Mouse (Mus musculus) CH12.LX (cell line): ENCODE measurements around the gene Spata21. TPM values are rescaled to one million over a fixed set of nuclear protein-coding genes. Genes with fewer than 3 reads are reported as not detected.

Source experiments
- DNase-seq: peaks from one replicate; pipeline ENCODE4 v3.0.0-alpha.2; 2013; ENCODE audit errors: extremely low read depth
- H3K27ac ChIP-seq: 2 replicates; pipeline ENCODE4 v1.5.1; 2012; ENCODE audit warnings: low read depth, mild to moderate bottlenecking, control low read depth, moderate library complexity; ENCODE audit not compliant: insufficient read depth
- H3K27me3 ChIP-seq: replicated peaks from 2 replicates; pipeline ENCODE3; 2012; ENCODE audit warnings: inconsistent platforms
- H3K36me3 ChIP-seq, 2 experiments: replicated peaks in 1 of 2; 2 replicates each; pipeline versions ENCODE3 to v1.6.1; 2012; ENCODE audit warnings: inconsistent platforms in 1 of 2, low read length in 1 of 2, mild to moderate bottlenecking in 1 of 2, mixed read lengths in 1 of 2, moderate library complexity in 1 of 2; ENCODE audit not compliant: control insufficient read depth in 1 of 2, insufficient read depth in 1 of 2
- H3K4me1 ChIP-seq, 2 experiments: 2 replicates each; pipeline ENCODE4 v1.6.1; 2012; ENCODE audit warnings: inconsistent platforms in 1 of 2, moderate library complexity in 1 of 2; ENCODE audit not compliant: insufficient read depth in 2 of 2, control insufficient read depth in 1 of 2
- H3K4me2 ChIP-seq: 2 replicates; pipeline ENCODE4 v1.6.1; 2012; ENCODE audit warnings: low read depth, mild to moderate bottlenecking, control low read depth; ENCODE audit not compliant: poor library complexity, insufficient read depth, severe bottlenecking
- H3K4me3 ChIP-seq, 3 experiments: fragments of 150-350 bp in 1 of 3; sonication (generic) in 1 of 3; replicated peaks in 1 of 3; 2 replicates each; pipeline versions ENCODE3 to v1.5.1; 2011 to 2012; ENCODE audit warnings: low read depth in 2 of 3, low read length in 2 of 3, mild to moderate bottlenecking in 2 of 3, moderate library complexity in 2 of 3, control low read depth in 1 of 3, improper control_type of control experiment in 1 of 3, inconsistent platforms in 1 of 3, mixed read lengths in 1 of 3; ENCODE audit not compliant: poor library complexity in 1 of 3
- H3K79me2 ChIP-seq: replicated peaks from 2 replicates; pipeline ENCODE4 v1.6.1; 2012; ENCODE audit warnings: mild to moderate bottlenecking, moderate library complexity; ENCODE audit not compliant: control insufficient read depth, poor library complexity, insufficient read depth, severe bottlenecking; ENCODE audit errors: extremely low read depth
- H3K9ac ChIP-seq: 2 replicates; pipeline ENCODE4 v1.6.1; 2012; ENCODE audit warnings: low read depth, mild to moderate bottlenecking, control low read depth, moderate library complexity; ENCODE audit not compliant: insufficient read depth
- H3K9me3 ChIP-seq: replicated peaks from 2 replicates; pipeline ENCODE3; 2012; ENCODE audit warnings: low read length, inconsistent platforms, mixed read lengths
- CHD1 ChIP-seq: IDR thresholded peaks from 2 replicates; pipeline ENCODE4 v1.6.1; 2012; ENCODE audit warnings: low read depth, low read length, improper control_type of control experiment, inconsistent platforms
- CHD2 ChIP-seq: IDR thresholded peaks from 2 replicates; pipeline ENCODE4 v1.6.1; 2011; ENCODE audit warnings: low read length, improper control_type of control experiment
- CTCF ChIP-seq, 2 experiments: IDR thresholded peaks in 1 of 2; conservative IDR thresholded peaks in 1 of 2; 2 replicates each; pipeline ENCODE4 v1.5.1; 2011 to 2012; ENCODE audit warnings: low read depth in 2 of 2, low read length in 2 of 2, improper control_type of control experiment in 1 of 2, inconsistent platforms in 1 of 2, mild to moderate bottlenecking in 1 of 2, moderate library complexity in 1 of 2
- E2F4 ChIP-seq: IDR thresholded peaks from 2 replicates; pipeline ENCODE4 v1.6.1; 2011; ENCODE audit warnings: low read depth, low read length, improper control_type of control experiment; ENCODE audit not compliant: insufficient replicate concordance
- ELF1 ChIP-seq: IDR thresholded peaks from 2 replicates; pipeline ENCODE4 v1.6.1; 2014; ENCODE audit warnings: low read depth, mild to moderate bottlenecking, inconsistent platforms, low read length, improper control_type of control experiment
- EP300 ChIP-seq: IDR thresholded peaks from 2 replicates; pipeline ENCODE4 v1.6.1; 2011; ENCODE audit warnings: low read length, improper control_type of control experiment
- ETS1 ChIP-seq: conservative IDR thresholded peaks from 2 replicates; pipeline ENCODE4 v1.6.1; 2012; ENCODE audit warnings: low read depth, mild to moderate bottlenecking, inconsistent platforms, low read length, improper control_type of control experiment, moderate library complexity
- GABPA ChIP-seq: IDR thresholded peaks from 2 replicates; pipeline ENCODE4 v1.6.1; 2012; ENCODE audit warnings: low read depth, low read length, improper control_type of control experiment, inconsistent platforms; ENCODE audit not compliant: insufficient replicate concordance
- HCFC1 ChIP-seq: IDR thresholded peaks from 2 replicates; pipeline ENCODE4 v1.6.1; 2012; ENCODE audit warnings: low read depth, mild to moderate bottlenecking, inconsistent platforms, low read length, improper control_type of control experiment
- IRF4 ChIP-seq: IDR thresholded peaks from 2 replicates; pipeline ENCODE4 v1.6.1; 2014; ENCODE audit warnings: low read depth, mild to moderate bottlenecking, inconsistent platforms, low read length, improper control_type of control experiment
- JUND ChIP-seq: conservative IDR thresholded peaks from 2 replicates; pipeline ENCODE4 v1.6.1; 2011; ENCODE audit warnings: low read depth, low read length, improper control_type of control experiment
- MAFK ChIP-seq: IDR thresholded peaks from 2 replicates; pipeline ENCODE4 v1.6.1; 2011; ENCODE audit warnings: low read length, improper control_type of control experiment; ENCODE audit not compliant: insufficient replicate concordance
- MAX ChIP-seq: IDR thresholded peaks from 2 replicates; pipeline ENCODE4 v1.6.1; 2011; ENCODE audit warnings: low read length, improper control_type of control experiment
- MAZ ChIP-seq: IDR thresholded peaks from 2 replicates; pipeline ENCODE4 v1.6.1; 2012; ENCODE audit warnings: low read depth, mild to moderate bottlenecking, inconsistent platforms, low read length, improper control_type of control experiment, moderate library complexity
- MEF2A ChIP-seq: IDR thresholded peaks from 2 replicates; pipeline ENCODE4 v1.6.1; 2014; ENCODE audit warnings: low read depth, mild to moderate bottlenecking, inconsistent platforms, low read length, improper control_type of control experiment, borderline replicate concordance
- NRF1 ChIP-seq: IDR thresholded peaks from 2 replicates; pipeline ENCODE4 v1.6.1; 2014; ENCODE audit warnings: low read depth, mild to moderate bottlenecking, inconsistent platforms, low read length, improper control_type of control experiment, moderate library complexity
- PAX5 ChIP-seq: IDR thresholded peaks from 2 replicates; pipeline ENCODE4 v1.6.1; 2012; ENCODE audit warnings: low read length, inconsistent platforms, mixed read lengths
- POLR2A ChIP-seq: IDR thresholded peaks from 2 replicates; pipeline ENCODE4 v1.6.1; 2011; ENCODE audit warnings: low read depth, mild to moderate bottlenecking, improper control_type of control experiment, low read length
- POLR2AphosphoS2 ChIP-seq: IDR thresholded peaks from 2 replicates; pipeline ENCODE4 v1.6.1; 2011; ENCODE audit warnings: low read depth, low read length, improper control_type of control experiment
- RAD21 ChIP-seq: IDR thresholded peaks from 2 replicates; pipeline ENCODE4 v1.6.1; 2011; ENCODE audit warnings: low read depth, mild to moderate bottlenecking, low read length, improper control_type of control experiment, moderate library complexity
- RCOR1 ChIP-seq: conservative IDR thresholded peaks from 2 replicates; pipeline ENCODE4 v1.6.1; 2012; ENCODE audit warnings: low read depth, mild to moderate bottlenecking, inconsistent platforms, low read length, improper control_type of control experiment
- SIN3A ChIP-seq: IDR thresholded peaks from 2 replicates; pipeline ENCODE4 v1.6.1; 2012; ENCODE audit warnings: low read length, improper control_type of control experiment, inconsistent platforms
- TBP ChIP-seq: conservative IDR thresholded peaks from 2 replicates; pipeline ENCODE4 v1.6.1; 2011; ENCODE audit warnings: low read depth, low read length, improper control_type of control experiment
- TCF12 ChIP-seq: IDR thresholded peaks from 2 replicates; pipeline ENCODE4 v1.6.1; 2014; ENCODE audit warnings: low read depth, mild to moderate bottlenecking, inconsistent platforms, low read length, improper control_type of control experiment
- UBTF ChIP-seq: IDR thresholded peaks from 2 replicates; pipeline ENCODE4 v1.6.1; 2012; ENCODE audit warnings: low read depth, mild to moderate bottlenecking, inconsistent platforms, low read length, improper control_type of control experiment, moderate library complexity
- USF1 ChIP-seq: IDR thresholded peaks from 2 replicates; pipeline ENCODE4 v1.6.1; 2014; ENCODE audit warnings: low read depth, mild to moderate bottlenecking, inconsistent platforms, low read length, improper control_type of control experiment
- USF2 ChIP-seq: conservative IDR thresholded peaks from 2 replicates; pipeline ENCODE4 v1.6.1; 2011; ENCODE audit warnings: low read depth, low read length, improper control_type of control experiment
- ZKSCAN1 ChIP-seq: IDR thresholded peaks from 2 replicates; pipeline ENCODE4 v1.6.1; 2012; ENCODE audit warnings: low read depth, inconsistent platforms, low read length, improper control_type of control experiment, borderline replicate concordance
- ZMIZ1 ChIP-seq: IDR thresholded peaks from 2 replicates; pipeline ENCODE4 v1.6.1; 2012; ENCODE audit warnings: low read depth, mild to moderate bottlenecking, inconsistent platforms, low read length, improper control_type of control experiment
- dilution Hi-C: fragments of 300-500 bp; cut with MboI; formaldehyde crosslinking; loops from 2 replicates; pipeline ENCODE4 v1.14.3; 2020; ENCODE audit warnings: low sequenced_read_pairs; ENCODE audit not compliant: extremely low pct_unique_long_range_greater_than_20kb, extremely low pct_ligation_motif_present
- in situ Hi-C: fragments of 300-500 bp; cut with MboI; formaldehyde crosslinking; loops from 3 replicates; pipeline ENCODE4 v1.14.3; 2019; ENCODE audit warnings: low sequenced_read_pairs, low pct_ligation_motif_present, low pct_unique_long_range_greater_than_20kb, mixed read lengths
- polyA plus RNA-seq: library from polyadenylated mRNA; unstranded; fragments of >175 nt; gene quantifications from 2 replicates; pipeline ENCODE4 v1.2.1, GENCODE M21; 2012; ENCODE audit warnings: low read depth; ENCODE audit not compliant: insufficient read length
- total RNA-seq, 2 experiments: library from RNA; depleted of rRNA; stranded (reverse); fragments of 300-350 nt in 1 of 2; fragments of >200 nt in 1 of 2; gene quantifications; 2 replicates each; pipeline ENCODE4 v1.2.3; 2012 to 2014

Gene Spata21
- total and polyA plus RNA-seq, 3 experiments, result not detected

- H3K27me3 ChIP-seq, result peaks cover 38% of the 10 kb centered on the region
- H3K4me2 ChIP-seq, result no peak overlapping the region
- H3K79me2 ChIP-seq, result no peaks in the 10 kb centered on the region
- H3K4me3 ChIP-seq, result no peak overlapping the region
- no peak for DNase-seq
- TF ChIP-seq MAFK, result no peak
- TF ChIP-seq MAX, result no peak
- TF ChIP-seq RCOR1, result no peak
- TF ChIP-seq PAX5, result no peak
- no peak for TF ChIP-seq CTCF (conservative IDR thresholded peaks at IDR 0.05 in 1 of 2, IDR thresholded peaks at IDR 0.05 in 1 of 2; ENCODE audit: low read depth in 2 of 2, low read length in 2 of 2)
- no peak for TF ChIP-seq JUND
- no peak for TF ChIP-seq TBP
- no peak for TF ChIP-seq USF2
- no peak for TF ChIP-seq TCF12
- TF ChIP-seq HCFC1, result no peak
- no peak for TF ChIP-seq UBTF
- no peak for TF ChIP-seq MEF2A
- TF ChIP-seq GABPA, result no peak
- no peak for TF ChIP-seq ETS1
- no peak for TF ChIP-seq IRF4
- TF ChIP-seq ZMIZ1, result no peak
- TF ChIP-seq USF1, result no peak
- TF ChIP-seq EP300, result no peak
- no peak for TF ChIP-seq CHD2
- TF ChIP-seq CHD1, result no peak
- dilution Hi-C loops (no loop called here), in situ Hi-C loops (no loop called here)
- no peak overlapping the region for H3K9ac ChIP-seq
- no peaks in the 10 kb centered on the region for H3K36me3 ChIP-seq
- H3K4me1 ChIP-seq, result no peaks in the 10 kb centered on the region
- H3K9me3 ChIP-seq, result peaks cover 11% of the 10 kb centered on the region
- H3K27ac ChIP-seq, result no peak overlapping the region
Measured at GRCm38 (mm10) chr4:141088714-141089113, 581 bp downstream of the Spata21 start.

- no peaks in the 10 kb centered on the region for H3K9me3 ChIP-seq
- in situ Hi-C loops, result no loop called here
- H3K79me2 ChIP-seq, result no peaks in the 10 kb centered on the region
- H3K9ac ChIP-seq, result no peak overlapping the region
- TF ChIP-seq USF2 (no peak), NRF1 (no peak), POLR2AphosphoS2 (no peak), PAX5 (no peak), MAFK (no peak), ETS1 (no peak), E2F4 (no peak), ELF1 (no peak), TBP (no peak), GABPA (no peak), SIN3A (no peak), MEF2A (no peak), JUND (no peak), MAZ (no peak), ZMIZ1 (no peak), USF1 (no peak), RAD21 (no peak), POLR2A (no peak), TCF12 (no peak), ZKSCAN1 (no peak)
- TF ChIP-seq, all 38 proteins: peak for 0
- dilution Hi-C loops, result no loop called here
- Histone ChIP-seq H3K36me3 (no peaks in the 10 kb centered on the region), H3K4me2 (no peak overlapping the region), H3K27ac (no peak overlapping the region), H3K4me1 (no peaks in the 10 kb centered on the region), H3K4me3 (no peak overlapping the region), H3K27me3 (peaks cover 14% of the 10 kb centered on the region)
- DNase-seq, result no peak
Measured at GRCm38 (mm10) chr4:141095016-141095415, 6.9 kb downstream of the Spata21 start.
